Mouse (Mus musculus) gastrocnemius, adult 8-10 months (tissue): ENCODE data around the gene Tnfrsf1a. TPM values are rescaled to one million over a fixed set of nuclear protein-coding genes. Genes with fewer than 3 reads are reported as not detected.

ENCODE experiments used
- DNase-seq, 2 experiments: peaks; one replicate each; pipeline ENCODE4 v3.0.0; 2022; ENCODE audit warnings: low spot score in 2 of 2
- total RNA-seq, 4 experiments: library from RNA; stranded (reverse); gene quantifications; 2 replicates each; pipeline ENCODE4 v1.2.4; 2022

Tnfrsf1a gene
- total RNA-seq, 4 experiments from 2014 or later = 13.1 to 22.3 (median 16.3) TPM

DNA sequence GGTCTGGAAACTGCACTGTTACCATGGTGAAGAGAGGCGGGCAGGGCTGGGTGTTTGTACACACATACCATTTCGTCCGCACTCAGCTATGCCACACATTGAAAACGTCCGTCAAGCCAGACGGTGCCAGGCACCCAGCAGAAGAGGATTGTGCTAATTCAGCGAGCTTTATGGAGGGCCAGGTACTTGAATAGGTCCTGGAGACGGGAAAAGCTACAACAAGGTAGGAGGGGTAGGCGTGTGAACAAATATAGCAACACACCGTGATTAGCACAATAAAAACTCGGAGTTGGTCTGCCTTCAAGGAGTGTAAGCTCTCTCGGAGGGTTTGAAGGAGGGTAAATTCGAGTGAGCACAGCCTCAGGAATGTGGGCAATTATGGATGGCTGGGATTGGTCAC lies 26.4 kb upstream of the Tnfrsf1a start:
- DNase-seq = no peak

- DNase-seq = no peak
These were observed 25.6 kb upstream of the Tnfrsf1a start for GRCm38 (mm10) chr6:125323547-125323946.

DNA sequence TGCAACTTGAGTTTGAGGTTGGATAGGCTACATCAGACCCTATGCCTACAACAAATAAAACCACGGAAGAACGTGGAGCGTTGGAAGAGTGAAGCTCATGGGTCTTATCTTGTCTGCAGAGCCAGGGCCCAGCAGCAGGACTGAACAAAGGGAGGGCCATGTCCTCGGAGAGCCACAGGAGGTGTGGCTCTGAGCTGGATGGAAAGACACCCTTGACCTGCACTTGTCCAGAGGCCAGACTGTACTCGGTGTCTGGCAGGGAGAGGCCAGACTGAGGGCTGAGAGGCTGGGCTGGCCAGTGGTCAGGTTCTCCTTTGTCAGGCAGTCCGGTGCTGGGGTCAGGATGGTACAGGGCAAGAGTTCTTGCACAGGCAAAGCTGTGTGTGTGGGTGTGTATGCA lies 23.8 kb upstream of the Tnfrsf1a start:
- no peak for DNase-seq

DNA sequence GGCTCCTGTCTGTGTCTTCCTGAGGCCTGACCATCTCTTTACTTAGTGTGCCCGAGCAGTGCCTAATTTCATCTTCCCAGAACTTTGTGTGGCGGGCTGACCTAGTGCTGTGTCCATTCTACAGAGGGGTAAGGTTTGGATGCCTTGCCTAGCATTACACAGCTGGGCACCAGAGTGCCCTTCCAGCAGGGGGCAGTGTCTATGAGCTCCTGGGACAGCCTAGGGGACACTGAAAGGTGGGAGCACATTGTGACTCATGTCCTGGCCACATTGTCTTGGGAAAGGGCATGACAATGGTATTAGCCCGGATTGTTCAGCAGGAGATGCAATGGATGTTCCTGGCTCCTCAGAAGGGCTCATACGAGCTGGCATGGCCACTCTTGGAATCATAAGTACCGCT lies 20.9 kb upstream of the Tnfrsf1a start:
- DNase-seq = no peak

DNA sequence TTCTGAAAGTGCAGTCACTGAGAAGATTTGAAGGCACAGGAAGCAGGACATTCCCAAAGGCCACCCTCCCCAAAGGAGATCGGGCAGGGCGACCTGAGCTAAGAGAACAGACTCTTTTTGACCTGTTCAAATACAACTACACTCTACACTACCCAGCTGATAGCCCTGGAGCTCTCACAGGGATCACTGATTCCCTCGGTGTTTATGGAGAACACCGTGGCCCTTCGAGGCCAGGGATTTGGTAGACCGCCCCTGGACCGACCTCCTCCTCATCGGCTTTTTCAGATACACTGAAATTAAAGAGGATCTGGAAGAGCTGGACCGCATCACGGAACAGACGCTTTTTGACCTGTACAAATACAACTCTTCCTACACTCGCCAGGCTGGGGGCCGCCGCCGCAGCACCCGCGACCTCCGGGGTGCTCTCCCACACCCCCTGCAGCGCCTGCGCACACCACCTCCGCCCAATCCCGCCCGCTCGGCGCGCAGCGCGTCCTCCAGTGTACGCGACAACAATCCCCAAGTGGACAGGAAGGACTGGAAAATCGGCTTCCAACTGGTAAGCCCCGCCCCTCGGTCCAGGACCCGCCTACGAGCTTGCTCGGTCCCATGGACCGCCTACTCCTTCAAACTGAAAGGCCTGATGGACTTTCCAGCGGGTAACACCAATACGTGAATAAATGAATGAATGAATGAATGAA lies 18.4 kb upstream of the Tnfrsf1a start:
- DNase-seq = peak; percentile 79 to 85

GRCm38 (mm10) chr6:125333112-125333899 lies 15.9 kb upstream of the Tnfrsf1a start:
- DNase-seq = no peak

DNA sequence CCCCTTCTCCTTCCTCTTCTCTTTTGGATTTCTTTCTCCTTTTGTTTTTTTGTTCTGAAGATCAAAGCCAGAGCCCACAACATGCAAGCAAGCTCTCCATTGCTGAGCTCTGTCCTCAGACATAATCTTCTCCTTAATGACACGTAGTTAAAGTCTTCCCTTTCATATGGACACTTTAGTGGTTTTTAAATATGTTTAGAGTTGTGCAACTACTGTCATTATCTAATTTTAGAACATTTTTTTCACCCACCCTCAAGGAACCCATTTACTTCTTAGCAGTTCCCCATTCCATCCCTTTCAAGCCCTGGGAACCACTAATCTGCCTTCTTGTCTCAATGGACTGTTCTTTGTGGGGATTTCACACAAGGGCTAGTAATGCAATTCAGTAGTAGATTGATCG lies 14.8 kb upstream of the Tnfrsf1a start:
- no peak for DNase-seq

DNA sequence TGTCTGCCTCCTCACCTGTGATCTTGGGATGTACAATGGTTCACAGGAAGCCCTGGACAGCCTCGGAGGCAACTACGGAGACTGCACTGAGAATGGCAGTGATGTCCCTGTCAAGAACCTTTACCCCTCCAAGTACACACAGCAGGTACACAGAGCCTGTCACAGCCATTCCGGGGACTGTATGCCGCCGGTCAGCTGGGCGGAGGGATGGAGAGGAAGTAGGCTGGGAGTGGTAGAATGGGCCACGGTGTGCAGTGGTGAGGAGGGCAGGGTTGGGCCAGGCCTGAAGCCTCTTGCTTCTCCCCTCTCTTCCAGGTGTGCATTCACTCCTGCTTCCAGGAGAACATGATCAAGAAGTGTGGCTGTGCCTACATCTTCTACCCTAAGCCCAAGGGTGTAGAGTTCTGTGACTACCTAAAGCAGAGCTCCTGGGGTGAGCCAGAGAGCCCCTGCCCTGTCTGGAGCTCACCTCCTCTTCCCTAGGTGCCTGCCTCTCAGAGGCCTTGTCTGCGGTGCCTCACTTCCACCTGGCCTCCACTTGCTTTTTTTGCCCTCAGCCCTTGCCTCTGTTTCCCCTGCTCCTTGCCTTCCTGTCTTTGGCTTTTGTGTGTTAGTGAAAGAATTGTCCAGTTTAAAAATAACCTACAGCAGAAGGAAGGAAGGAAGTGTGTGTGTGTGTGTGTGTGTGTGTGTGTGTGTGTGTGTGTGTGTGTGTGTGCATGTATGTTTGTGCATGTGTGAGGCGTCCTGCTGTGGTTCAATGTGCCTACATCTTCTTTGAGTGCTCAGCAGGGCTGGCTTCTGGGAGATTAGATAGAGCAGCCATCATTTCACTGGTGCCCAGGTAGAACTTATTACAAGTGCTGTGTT lies 10.1 kb upstream of the Tnfrsf1a start:
- no peak for DNase-seq

DNA sequence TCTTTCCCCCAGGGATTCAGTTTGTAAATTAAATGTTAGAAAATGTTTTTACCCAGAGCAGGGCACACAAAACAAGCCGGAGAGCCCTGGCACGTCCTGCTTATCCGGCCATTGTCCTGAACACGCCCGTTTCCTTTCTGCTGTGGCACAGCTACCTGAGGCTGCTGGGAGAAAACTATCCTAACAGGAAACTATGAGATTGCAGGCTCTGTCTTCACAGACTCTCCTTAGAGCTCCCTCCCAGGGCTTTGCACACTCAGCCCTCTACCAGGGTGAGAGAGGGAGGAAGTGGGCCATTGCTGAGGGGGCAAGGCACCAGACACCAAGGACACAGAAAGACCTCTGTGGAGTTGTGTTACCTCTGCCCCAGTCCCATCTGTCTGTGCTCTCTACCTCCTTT lies 8.9 kb upstream of the Tnfrsf1a start:
- no peak for DNase-seq

DNA sequence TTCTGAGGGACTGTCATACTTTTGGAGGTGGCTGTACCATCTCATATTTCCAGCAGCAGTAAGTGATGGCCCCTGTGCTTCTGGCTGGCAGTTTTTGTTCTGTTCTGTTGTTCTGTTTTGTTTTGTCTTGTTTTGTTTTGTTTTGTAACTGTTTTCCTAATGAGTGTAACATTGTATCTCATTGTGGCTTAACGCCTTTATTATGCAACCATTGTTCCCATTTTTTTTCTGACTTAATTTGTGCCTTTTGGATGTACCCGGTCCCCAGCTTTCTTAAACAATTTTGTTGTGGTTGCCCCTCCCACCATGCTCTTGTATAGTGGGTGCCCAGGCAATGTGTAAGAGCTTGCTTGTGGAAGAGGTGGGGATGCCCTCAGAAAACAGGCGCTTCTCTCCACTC lies 7.0 kb upstream of the Tnfrsf1a start:
- DNase-seq = no peak

- DNase-seq = no peak
These were observed 5.1 kb upstream of the Tnfrsf1a start for GRCm38 (mm10) chr6:125344084-125344483.

- no peak for DNase-seq
These were observed 4.3 kb upstream of the Tnfrsf1a start for GRCm38 (mm10) chr6:125344866-125345265.

- no peak for DNase-seq
These were observed 3.5 kb upstream of the Tnfrsf1a start for GRCm38 (mm10) chr6:125345625-125346024.

DNA sequence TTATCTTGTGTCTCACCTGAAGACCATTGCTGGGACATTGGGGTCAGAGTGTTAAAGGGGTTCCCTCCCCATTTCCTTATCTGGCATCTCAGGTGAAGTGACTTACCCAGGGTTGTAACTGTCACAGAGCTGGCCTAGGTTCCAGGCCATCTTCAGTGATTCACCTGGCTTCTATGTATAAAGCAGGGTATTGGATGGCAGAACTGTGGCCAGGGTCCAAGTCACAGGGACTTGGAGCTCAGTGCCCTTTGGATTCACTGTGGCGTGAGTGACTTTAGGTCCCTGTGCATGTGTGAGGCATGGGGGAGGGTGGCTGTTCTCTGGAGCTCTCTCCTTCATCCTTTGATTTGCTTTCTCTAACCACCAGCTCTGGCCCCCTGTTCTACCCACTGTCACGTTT lies 3.1 kb upstream of the Tnfrsf1a start:
- no peak for DNase-seq

- DNase-seq = peak in 1 of 2 experiments; percentile 58
These were observed 541 bp downstream of the Tnfrsf1a start for GRCm38 (mm10) chr6:125349575-125350230.

DNA sequence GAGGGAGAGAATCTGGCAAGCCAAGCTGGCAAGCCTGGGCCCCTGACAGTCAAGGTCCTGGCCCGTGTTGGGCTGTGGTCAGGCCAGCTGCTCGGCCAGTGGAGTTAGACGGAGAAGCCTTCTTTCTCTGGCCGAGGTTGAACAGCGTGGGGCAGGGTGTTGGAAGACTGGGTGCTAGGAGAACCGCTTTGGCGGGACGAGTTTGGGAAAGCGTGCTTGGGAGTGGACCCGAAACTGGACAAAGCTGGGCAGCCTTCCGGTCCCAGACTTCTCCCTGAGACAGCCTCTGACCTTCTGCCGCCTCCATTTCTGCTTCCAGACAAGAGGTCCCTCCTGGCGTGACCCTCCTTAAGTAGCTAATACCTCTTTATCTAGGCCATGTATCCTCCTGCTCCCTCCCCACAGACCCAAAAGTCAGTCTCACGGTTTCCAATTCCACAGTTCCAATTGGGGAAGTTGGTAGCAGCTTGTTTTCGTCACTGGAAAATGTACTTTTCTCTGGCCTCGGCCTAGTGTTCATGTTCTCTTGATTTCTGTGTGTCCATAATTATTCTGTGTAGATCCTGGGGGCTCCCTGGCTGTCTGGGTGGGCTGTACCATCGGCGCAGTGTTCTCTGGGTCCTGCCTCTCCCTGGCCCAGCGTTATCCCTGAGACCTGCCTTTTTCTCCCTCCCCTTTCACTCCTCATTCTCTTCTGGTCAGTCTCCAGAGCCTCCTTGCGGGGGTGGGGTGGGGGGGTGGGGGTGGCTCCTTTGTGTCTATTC lies 1.3 kb downstream of the Tnfrsf1a start:
- DNase-seq = peak in 1 of 2 experiments; percentile 65

GRCm38 (mm10) chr6:125350995-125351324 lies 1.8 kb downstream of the Tnfrsf1a start:
- DNase-seq = no peak

DNA sequence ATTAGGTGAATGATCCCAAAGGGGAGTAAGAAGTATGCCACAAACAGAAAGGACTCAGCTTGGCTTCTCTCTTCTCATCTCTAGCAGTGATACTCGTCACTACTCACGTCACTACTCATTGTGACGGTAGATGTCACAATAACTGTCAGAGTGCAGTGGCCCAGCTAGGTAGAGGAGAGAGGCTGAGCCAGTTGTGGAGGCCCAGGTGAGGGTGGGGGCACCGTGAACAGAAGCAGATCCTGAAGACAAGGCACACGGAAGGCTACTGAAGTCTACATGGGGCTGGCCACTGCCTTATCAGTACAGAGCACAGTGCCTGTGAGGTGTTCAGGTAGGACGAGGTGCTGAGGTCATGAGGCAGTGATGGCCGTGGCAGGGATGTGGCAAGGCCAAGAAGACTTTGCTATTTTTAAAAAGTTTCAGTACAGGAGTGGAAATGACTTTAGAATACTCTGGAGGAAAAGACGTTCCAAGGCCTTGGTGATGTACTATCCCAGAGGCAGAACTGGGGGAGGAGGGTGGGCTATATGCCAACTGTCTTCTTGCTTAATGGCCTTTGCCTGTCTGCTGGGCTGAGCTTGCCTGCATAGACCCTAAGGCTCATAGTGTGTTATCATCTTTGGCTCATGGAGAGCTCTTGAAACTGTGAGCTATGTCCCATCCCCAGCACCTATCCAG lies 2.3 kb downstream of the Tnfrsf1a start:
- DNase-seq = peak in 1 of 2 experiments; percentile 48

GRCm38 (mm10) chr6:125352046-125352384 lies 2.9 kb downstream of the Tnfrsf1a start:
- DNase-seq = no peak

DNA sequence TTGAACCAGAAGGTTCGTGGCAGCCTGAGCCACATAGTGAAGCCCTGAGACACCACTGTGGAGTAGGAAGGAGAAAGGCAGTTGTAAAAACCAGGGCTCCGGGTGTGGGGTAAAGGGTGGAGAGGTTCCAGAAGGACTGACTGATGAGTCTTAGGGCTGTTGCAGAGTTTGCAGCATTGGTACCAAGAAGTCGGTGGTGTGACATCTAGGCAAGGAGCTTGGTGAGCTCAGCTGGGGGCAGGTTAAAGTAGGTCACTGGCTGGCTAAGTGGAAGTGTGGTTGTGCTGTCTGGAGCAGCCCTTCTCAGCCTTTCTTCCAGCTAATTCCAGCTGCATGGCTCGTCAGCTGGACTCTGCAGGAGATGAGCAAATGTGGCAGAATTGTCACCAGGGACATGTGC lies 3.6 kb downstream of the Tnfrsf1a start:
- DNase-seq = no peak
